Mouse (Mus musculus): ENCODE data around the gene Rxfp1. TPM values are rescaled to one million over a fixed set of nuclear protein-coding genes. Genes with fewer than 3 reads are reported as not detected.
A peak's percentile ranks its signal among the peaks of the same experiment; 100 is the strongest.
"Not testable (repeated sequence)": the region's sequence is repeated elsewhere in the genome, so short reads cannot be mapped to it uniquely, and the experiment has no call there.

The Rxfp1 gene
- polyA plus RNA-seq, 1 experiment from 2014 or later, result 11.3 TPM

- H3K4me2 ChIP-seq (ENCODE audit: low read length), result peak overlapping the region; percentile 27; the same call in 1 of the 2 replicates
These were observed 47.5 kb downstream of the Rxfp1 start for GRCm38 (mm10) chr3:79690111-79690651.

GRCm38 (mm10) chr3:79688101-79688500 is 49.6 kb downstream of the Rxfp1 start:
- ATAC-seq (ENCODE audit: insufficient number of reproducible peaks, insufficient read depth, low FRiP score, low read depth); H3K9me3 ChIP-seq (ENCODE audit: control insufficient read depth, low read length); H3K9ac ChIP-seq (ENCODE audit: low read length); H3K4me2 ChIP-seq (ENCODE audit: low read length); H3K36me3 ChIP-seq (ENCODE audit: control insufficient read depth, insufficient read depth, low read length); H3K4me3 ChIP-seq (ENCODE audit: control insufficient read depth in 1 of 2, insufficient read depth in 1 of 2, low read depth in 1 of 2, low read length in 2 of 2); H3K27ac ChIP-seq (replicated peaks in 1 of 2; ENCODE audit: control insufficient read depth in 1 of 2, insufficient read depth in 1 of 2, low read depth in 2 of 2, low read length in 2 of 2); H3K27me3 ChIP-seq (ENCODE audit: control insufficient read depth, insufficient read depth, low read length): not testable (repeated sequence)
- H3K4me1 ChIP-seq (ENCODE audit: control insufficient read depth in 2 of 2, insufficient read depth in 2 of 2, low read length in 2 of 2), result peaks cover 11 to 15% of the 10 kb centered on the region in 2 experiments; a peak in 3 of 4 replicates
- 87% methylated on average over 4 of the region's 4 CpGs for WGBS

More at GRCm38 (mm10) chr3:79690111-79690651, 47.5 kb downstream of the Rxfp1 start:
- peaks cover 7% of the 10 kb centered on the region for H3K9me3 ChIP-seq (ENCODE audit: control insufficient read depth, low read length)
- H3K27ac ChIP-seq (replicated peaks in 1 of 2; ENCODE audit: control insufficient read depth in 1 of 2, insufficient read depth in 1 of 2, low read depth in 2 of 2, low read length in 2 of 2), result peak overlapping the region; percentile 95 to 97
- ATAC-seq (ENCODE audit: insufficient number of reproducible peaks, insufficient read depth, low FRiP score, low read depth), result peak; percentile 96
- H3K9ac ChIP-seq (ENCODE audit: low read length), result peak overlapping the region; percentile 30; the same call in 1 of the 2 replicates
- no peak overlapping the region for H3K4me3 ChIP-seq (ENCODE audit: control insufficient read depth in 1 of 2, insufficient read depth in 1 of 2, low read depth in 1 of 2, low read length in 2 of 2)
- 13% methylated on average over 9 of the region's 9 CpGs for WGBS
- no peaks in the 10 kb centered on the region for H3K36me3 ChIP-seq (ENCODE audit: control insufficient read depth, insufficient read depth, low read length)
- no peaks in the 10 kb centered on the region for H3K27me3 ChIP-seq (ENCODE audit: control insufficient read depth, insufficient read depth, low read length)
- H3K4me1 ChIP-seq (ENCODE audit: control insufficient read depth in 2 of 2, insufficient read depth in 2 of 2, low read length in 2 of 2), result peaks cover 7 to 11% of the 10 kb centered on the region in 2 experiments; a peak in 3 of 4 replicates

- 43% methylated on average over 8 of the region's 8 CpGs for WGBS
- Histone ChIP-seq H3K27ac (replicated peaks in 1 of 2; ENCODE audit: control insufficient read depth in 1 of 2, insufficient read depth in 1 of 2, low read depth in 2 of 2, low read length in 2 of 2) (peak overlapping the region; percentile 77 to 81), H3K36me3 (ENCODE audit: control insufficient read depth, insufficient read depth, low read length) (no peaks in the 10 kb centered on the region), H3K4me1 (ENCODE audit: control insufficient read depth in 2 of 2, insufficient read depth in 2 of 2, low read length in 2 of 2) (peaks cover 2 to 16% of the 10 kb centered on the region in 2 experiments; a peak in 3 of 4 replicates), H3K9ac (ENCODE audit: low read length) (0 out of 2 replicates have a peak overlapping the region, but pooled peaks have one; percentile 52), H3K4me2 (ENCODE audit: low read length) (peak overlapping the region; percentile 40), H3K27me3 (ENCODE audit: control insufficient read depth, insufficient read depth, low read length) (no peaks in the 10 kb centered on the region), H3K4me3 (ENCODE audit: control insufficient read depth in 1 of 2, insufficient read depth in 1 of 2, low read depth in 1 of 2, low read length in 2 of 2) (no peak overlapping the region), H3K9me3 (ENCODE audit: control insufficient read depth, low read length) (peaks cover 7% of the 10 kb centered on the region; the same call in 1 of the 2 replicates)
- ATAC-seq (ENCODE audit: insufficient number of reproducible peaks, insufficient read depth, low FRiP score, low read depth), result no peak
These were observed 54.2 kb downstream of the Rxfp1 start for GRCm38 (mm10) chr3:79683529-79683928.

GRCm38 (mm10) chr3:79682351-79683132 is 55.1 kb downstream of the Rxfp1 start:
- peak overlapping the region in 1 of 2 experiments; percentile 77; a peak in 2 of 4 replicates for H3K27ac ChIP-seq (replicated peaks in 1 of 2; ENCODE audit: control insufficient read depth in 1 of 2, insufficient read depth in 1 of 2, low read depth in 2 of 2, low read length in 2 of 2)
- H3K4me1 ChIP-seq (ENCODE audit: control insufficient read depth in 2 of 2, insufficient read depth in 2 of 2, low read length in 2 of 2), result peaks cover 2 to 16% of the 10 kb centered on the region in 2 experiments; a peak in 3 of 4 replicates
- peaks cover 5% of the 10 kb centered on the region; the same call in 1 of the 2 replicates for H3K9me3 ChIP-seq (ENCODE audit: control insufficient read depth, low read length)
- no peaks in the 10 kb centered on the region for H3K36me3 ChIP-seq (ENCODE audit: control insufficient read depth, insufficient read depth, low read length)
- no peak overlapping the region for H3K4me2 ChIP-seq (ENCODE audit: low read length)
- 68% methylated on average over 14 of the region's 14 CpGs for WGBS
- no peak for ATAC-seq (ENCODE audit: insufficient number of reproducible peaks, insufficient read depth, low FRiP score, low read depth)
- no peaks in the 10 kb centered on the region for H3K27me3 ChIP-seq (ENCODE audit: control insufficient read depth, insufficient read depth, low read length)
- no peak overlapping the region for H3K4me3 ChIP-seq (ENCODE audit: control insufficient read depth in 1 of 2, insufficient read depth in 1 of 2, low read depth in 1 of 2, low read length in 2 of 2)
- no peak overlapping the region for H3K9ac ChIP-seq (ENCODE audit: low read length)

GRCm38 (mm10) chr3:79676411-79676810 is 61.3 kb downstream of the Rxfp1 start:
- Histone ChIP-seq H3K27ac (replicated peaks in 1 of 2; ENCODE audit: control insufficient read depth in 1 of 2, insufficient read depth in 1 of 2, low read depth in 2 of 2, low read length in 2 of 2) (no peak overlapping the region), H3K4me2 (ENCODE audit: low read length) (no peak overlapping the region)
- 88% methylated on average over 3 of the region's 3 CpGs for WGBS

GRCm38 (mm10) chr3:79674641-79675040 is 63.0 kb downstream of the Rxfp1 start:
- H3K4me2 ChIP-seq (ENCODE audit: low read length), result no peak overlapping the region
- 0 out of 4 replicates have a peak, but pooled peaks cover 0 to 3% of the 10 kb centered on the region in 2 experiments for H3K4me1 ChIP-seq (ENCODE audit: control insufficient read depth in 2 of 2, insufficient read depth in 2 of 2, low read length in 2 of 2)
- no peak overlapping the region for H3K27ac ChIP-seq (replicated peaks in 1 of 2; ENCODE audit: control insufficient read depth in 1 of 2, insufficient read depth in 1 of 2, low read depth in 2 of 2, low read length in 2 of 2)
- no peaks in the 10 kb centered on the region for H3K27me3 ChIP-seq (ENCODE audit: control insufficient read depth, insufficient read depth, low read length)
- H3K36me3 ChIP-seq (ENCODE audit: control insufficient read depth, insufficient read depth, low read length), result no peaks in the 10 kb centered on the region
- H3K9ac ChIP-seq (ENCODE audit: low read length), result no peak overlapping the region
- H3K9me3 ChIP-seq (ENCODE audit: control insufficient read depth, low read length), result no peaks in the 10 kb centered on the region
- 77% methylated on average over 5 of the region's 5 CpGs for WGBS
- no peak overlapping the region for H3K4me3 ChIP-seq (ENCODE audit: control insufficient read depth in 1 of 2, insufficient read depth in 1 of 2, low read depth in 1 of 2, low read length in 2 of 2)
- no peak for ATAC-seq (ENCODE audit: insufficient number of reproducible peaks, insufficient read depth, low FRiP score, low read depth)

More at GRCm38 (mm10) chr3:79676411-79676810, 61.3 kb downstream of the Rxfp1 start:
- Histone ChIP-seq H3K9me3 (ENCODE audit: control insufficient read depth, low read length) (no peaks in the 10 kb centered on the region), H3K4me3 (ENCODE audit: control insufficient read depth in 1 of 2, insufficient read depth in 1 of 2, low read depth in 1 of 2, low read length in 2 of 2) (no peak overlapping the region), H3K36me3 (ENCODE audit: control insufficient read depth, insufficient read depth, low read length) (no peaks in the 10 kb centered on the region), H3K27me3 (ENCODE audit: control insufficient read depth, insufficient read depth, low read length) (no peaks in the 10 kb centered on the region), H3K9ac (ENCODE audit: low read length) (no peak overlapping the region), H3K4me1 (ENCODE audit: control insufficient read depth in 2 of 2, insufficient read depth in 2 of 2, low read length in 2 of 2) (0 out of 4 replicates have a peak, but pooled peaks cover 0 to 3% of the 10 kb centered on the region in 2 experiments)
- ATAC-seq (ENCODE audit: insufficient number of reproducible peaks, insufficient read depth, low FRiP score, low read depth), result no peak

- no peak for ATAC-seq (ENCODE audit: insufficient number of reproducible peaks, insufficient read depth, low FRiP score, low read depth)
- 12% methylated on average over 4 of the region's 4 CpGs for WGBS
- Histone ChIP-seq H3K27me3 (ENCODE audit: control insufficient read depth, insufficient read depth, low read length) (no peaks in the 10 kb centered on the region), H3K4me1 (ENCODE audit: control insufficient read depth in 2 of 2, insufficient read depth in 2 of 2, low read length in 2 of 2) (0 out of 4 replicates have a peak, but pooled peaks cover 0 to 3% of the 10 kb centered on the region in 2 experiments), H3K27ac (replicated peaks in 1 of 2; ENCODE audit: control insufficient read depth in 1 of 2, insufficient read depth in 1 of 2, low read depth in 2 of 2, low read length in 2 of 2) (no peak overlapping the region), H3K36me3 (ENCODE audit: control insufficient read depth, insufficient read depth, low read length) (no peaks in the 10 kb centered on the region), H3K9me3 (ENCODE audit: control insufficient read depth, low read length) (no peaks in the 10 kb centered on the region), H3K4me3 (ENCODE audit: control insufficient read depth in 1 of 2, insufficient read depth in 1 of 2, low read depth in 1 of 2, low read length in 2 of 2) (no peak overlapping the region), H3K9ac (ENCODE audit: low read length) (no peak overlapping the region), H3K4me2 (ENCODE audit: low read length) (no peak overlapping the region)
These were observed 64.6 kb downstream of the Rxfp1 start for GRCm38 (mm10) chr3:79673082-79673481.
